Mouse (Mus musculus) frontal cortex, postnatal 25 days (tissue): ENCODE measurements around the gene Kcng3.

Experiments used
- DNase-seq, 2 experiments: peaks; one replicate each; pipeline ENCODE4 v3.0.0; 2022; ENCODE audit warnings: low spot score in 2 of 2

Gene Kcng3

DNA sequence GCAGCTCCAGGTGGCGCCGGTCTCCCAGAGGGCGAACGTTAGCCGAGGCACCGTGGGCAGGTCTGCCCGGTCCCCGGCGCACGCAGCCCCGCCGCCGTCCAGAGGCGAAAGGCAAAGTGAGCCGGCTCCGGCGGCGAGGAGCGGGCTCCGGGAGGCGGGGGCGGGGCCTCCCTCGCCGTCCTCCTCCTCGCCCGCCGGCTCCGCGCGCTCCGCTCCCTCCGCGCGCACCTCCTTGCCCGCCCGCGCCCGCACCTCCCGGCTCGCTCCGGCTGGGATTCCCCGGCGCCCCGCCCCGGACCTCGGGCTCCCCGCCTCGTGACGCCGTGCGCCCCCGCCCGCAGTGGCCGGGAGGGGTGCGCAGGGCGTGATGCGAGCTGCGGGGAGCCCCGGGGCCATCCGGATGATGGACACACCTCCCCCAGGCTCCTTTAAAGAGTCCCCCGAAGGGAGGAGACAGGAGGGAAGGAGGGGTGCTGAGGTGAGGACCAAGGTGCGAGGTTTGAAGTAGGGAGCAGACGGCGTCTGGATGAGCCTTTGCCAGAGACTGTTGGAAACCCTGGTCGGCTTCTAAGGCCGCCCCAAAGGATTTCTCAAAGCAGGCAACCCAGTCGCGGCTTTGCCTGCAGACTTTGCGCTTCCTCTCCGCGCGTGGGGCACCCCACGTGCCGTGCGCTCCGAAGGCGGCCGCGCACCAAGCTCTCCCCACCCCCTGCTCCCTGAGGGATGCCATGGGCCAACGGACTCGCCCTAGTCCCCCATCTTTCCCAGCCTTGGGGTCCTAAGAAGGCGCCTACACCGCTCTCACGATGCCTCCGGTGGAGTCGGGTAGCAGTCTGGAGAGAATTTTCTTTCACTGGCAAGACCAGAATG is at the start of gene Kcng3:
Gene Kcng3 (minus strand): TSS at position 113 of the 870 bp plus-strand sequence.
- peak; percentile 25 to 33 for DNase-seq

DNA sequence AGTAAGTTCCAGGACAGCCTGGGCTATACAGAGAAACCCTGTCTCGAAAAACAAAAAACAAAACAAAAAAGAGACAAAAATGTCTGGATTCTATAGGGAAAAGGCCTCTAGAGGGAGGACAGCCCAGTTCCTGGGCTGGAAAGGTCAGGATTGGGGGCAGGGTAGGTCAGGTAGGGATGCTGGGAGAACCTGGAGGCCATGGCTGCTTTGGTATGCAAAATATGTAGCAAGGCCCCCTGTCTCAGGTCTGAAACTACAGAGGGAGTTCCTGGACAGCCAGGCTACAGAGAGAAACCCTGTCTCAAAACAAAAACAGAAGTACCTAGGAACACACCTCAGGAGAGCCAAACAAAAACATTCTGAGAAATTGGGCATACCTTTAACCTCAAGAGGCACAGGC is 45.7 kb upstream of the Kcng3 start:
- no peak for DNase-seq

DNA sequence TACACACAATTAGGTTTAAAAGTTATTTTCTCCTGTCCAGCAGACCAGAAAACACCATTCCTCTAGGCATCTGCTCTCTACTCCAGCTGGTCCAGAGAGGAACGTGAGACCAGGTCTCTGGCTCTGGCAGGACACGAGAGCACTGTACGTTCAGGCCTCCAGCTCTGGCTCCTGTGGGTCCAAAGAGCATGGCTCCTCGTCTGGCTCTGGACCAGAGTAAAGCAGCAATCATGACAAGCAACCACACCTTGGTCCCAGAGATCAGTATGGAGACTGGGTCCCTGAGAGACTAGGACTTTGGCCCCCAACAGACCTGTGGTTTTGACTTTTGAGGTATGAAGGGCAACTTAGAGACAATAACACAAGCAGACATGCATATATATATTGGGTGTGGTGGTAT is 41.0 kb upstream of the Kcng3 start:
- DNase-seq = no peak

- DNase-seq = no peak
These were observed 36.4 kb upstream of the Kcng3 start for GRCm38 (mm10) chr17:83667934-83668690.

- DNase-seq = no peak
These were observed 35.0 kb upstream of the Kcng3 start for GRCm38 (mm10) chr17:83666597-83667287.

- DNase-seq = no peak
These were observed 33.1 kb upstream of the Kcng3 start for GRCm38 (mm10) chr17:83664761-83665160.

- no peak for DNase-seq
These were observed 27.2 kb upstream of the Kcng3 start for GRCm38 (mm10) chr17:83658943-83659342.

DNA sequence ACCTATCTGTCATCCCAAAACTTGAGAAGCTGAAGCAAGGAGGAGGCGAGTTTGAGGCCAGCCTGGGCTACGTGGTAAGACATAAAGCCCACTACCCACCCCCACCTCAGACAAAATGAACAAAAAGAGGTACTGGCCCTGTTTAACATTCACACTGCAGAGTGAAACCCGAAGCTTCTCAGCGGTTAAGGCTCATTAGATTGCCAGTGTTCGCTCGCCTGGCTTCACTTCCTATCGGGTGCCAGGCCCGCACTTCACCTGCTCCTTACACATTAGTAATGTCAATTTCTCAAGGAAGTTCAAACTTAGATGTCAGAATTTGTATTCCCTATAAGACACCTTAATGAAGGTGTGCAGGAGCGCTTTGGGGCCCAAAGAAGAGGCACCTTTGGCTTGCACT is 25.7 kb upstream of the Kcng3 start:
- DNase-seq = no peak

DNA sequence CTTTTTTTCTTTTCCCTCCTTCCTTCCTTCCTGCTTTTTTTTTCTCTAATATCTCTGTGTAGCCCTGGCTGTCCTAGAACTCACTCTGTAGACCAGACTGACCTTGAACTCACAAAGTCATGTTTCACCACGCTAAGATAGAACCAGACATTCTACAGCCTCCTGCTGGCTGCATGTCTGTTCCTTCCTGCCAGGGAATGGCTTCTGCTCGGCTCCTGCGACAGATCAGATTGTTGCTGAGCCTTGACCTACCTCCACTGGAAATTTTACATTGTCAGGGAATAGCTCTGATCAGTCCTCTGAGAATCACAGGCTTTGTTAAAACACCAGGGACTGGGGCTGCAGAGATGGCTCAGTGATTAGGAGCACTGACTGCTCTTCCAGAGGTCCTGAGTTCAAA is 24.0 kb upstream of the Kcng3 start:
- DNase-seq = no peak

DNA sequence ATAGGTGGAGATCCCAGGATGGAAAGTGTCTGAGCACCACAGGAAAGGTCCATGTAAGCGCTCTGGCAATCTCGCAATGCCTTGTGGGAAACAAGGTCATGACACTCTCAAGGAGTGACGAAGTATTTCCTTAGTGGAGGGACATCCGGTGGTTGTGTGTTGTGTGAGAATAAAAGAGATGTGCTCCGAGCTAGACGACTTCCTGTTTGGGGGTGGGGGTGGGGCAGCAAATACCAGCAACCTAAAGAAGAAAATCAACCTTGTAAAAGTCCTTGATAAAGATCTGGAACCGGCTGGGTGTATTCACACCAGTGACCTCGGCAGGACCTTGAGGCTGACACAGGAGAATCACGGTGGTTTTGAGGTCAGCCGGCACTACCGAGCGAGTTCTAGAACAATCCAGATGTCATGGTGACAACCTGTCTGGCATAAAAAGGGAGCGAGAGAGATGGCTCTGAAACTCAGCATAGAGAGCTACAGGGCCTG is 23.0 kb upstream of the Kcng3 start:
- DNase-seq = no peak

GRCm38 (mm10) chr17:83653635-83654034 is 21.9 kb upstream of the Kcng3 start:
- no peak for DNase-seq

- no peak for DNase-seq
These were observed 19.4 kb upstream of the Kcng3 start for GRCm38 (mm10) chr17:83650932-83651682.

GRCm38 (mm10) chr17:83649986-83650385 is 18.3 kb upstream of the Kcng3 start:
- no peak for DNase-seq

- DNase-seq = no peak
These were observed 15.7 kb upstream of the Kcng3 start for GRCm38 (mm10) chr17:83647413-83647812.

GRCm38 (mm10) chr17:83646425-83647163 is 14.9 kb upstream of the Kcng3 start:
- no peak for DNase-seq

DNA sequence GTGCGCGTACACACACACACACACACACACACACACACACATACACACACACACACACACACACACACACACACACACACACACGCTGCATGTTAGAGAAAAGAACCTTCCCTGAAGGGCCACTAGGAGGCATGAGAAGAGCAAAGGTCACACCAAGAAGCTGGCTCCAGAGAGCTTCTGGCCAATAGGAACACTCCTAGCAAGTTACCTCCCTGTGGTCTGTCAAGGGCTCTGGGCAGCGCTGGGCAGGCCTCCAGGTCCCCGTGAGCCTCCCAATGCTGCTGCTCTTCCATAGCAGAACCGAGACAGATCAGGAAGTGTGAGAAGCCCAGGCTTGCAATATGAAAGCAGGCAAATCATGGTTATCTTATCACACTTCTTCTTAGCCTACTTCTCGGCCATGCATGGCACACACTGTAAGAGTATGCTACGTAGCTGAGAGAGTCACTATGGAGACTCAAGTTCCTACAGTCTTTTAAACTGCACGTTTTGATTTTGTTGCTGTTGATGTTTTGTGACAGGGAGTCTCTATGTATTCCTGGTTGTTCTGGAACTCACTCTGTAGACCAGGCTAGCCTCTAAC is 13.6 kb upstream of the Kcng3 start:
- DNase-seq = no peak

DNA sequence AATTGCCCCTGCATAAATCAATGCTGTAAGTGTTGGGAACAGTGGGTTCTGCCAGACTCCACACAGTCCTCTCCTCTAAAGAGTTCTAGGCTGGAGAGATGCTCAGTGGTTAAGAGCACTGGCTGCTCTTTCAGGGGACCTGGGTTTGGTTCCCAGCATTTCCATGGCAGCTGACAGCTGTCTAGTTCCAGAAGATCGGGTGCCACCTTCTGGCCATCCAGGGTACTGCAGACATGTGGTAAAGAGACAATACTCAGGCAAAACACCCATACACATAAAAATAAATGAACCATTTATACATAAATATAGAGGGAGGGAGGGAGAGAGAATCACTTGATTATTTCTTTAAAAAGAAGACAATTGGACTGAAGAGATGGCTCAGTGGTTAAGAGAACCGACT is 5.7 kb upstream of the Kcng3 start:
- no peak for DNase-seq

DNA sequence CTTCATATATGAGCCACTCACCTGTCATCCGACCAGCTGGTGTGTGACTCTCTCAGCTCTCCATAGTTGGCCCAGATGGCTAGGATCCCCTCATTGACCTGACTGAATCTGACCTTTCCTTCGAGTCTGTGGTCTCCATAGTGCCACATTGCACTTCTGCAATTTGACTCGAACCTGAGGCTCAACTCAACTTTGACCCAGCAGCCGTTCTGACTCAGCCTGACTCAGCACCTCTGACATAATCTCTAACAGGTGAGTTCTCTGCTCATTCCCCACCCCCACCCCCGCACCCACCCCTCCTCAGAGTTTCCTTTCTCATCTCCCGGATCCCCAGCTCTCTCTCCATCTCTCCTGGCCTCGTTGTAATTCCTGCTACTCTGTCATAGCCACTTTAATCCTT is 4.7 kb upstream of the Kcng3 start:
- no peak for DNase-seq

DNA sequence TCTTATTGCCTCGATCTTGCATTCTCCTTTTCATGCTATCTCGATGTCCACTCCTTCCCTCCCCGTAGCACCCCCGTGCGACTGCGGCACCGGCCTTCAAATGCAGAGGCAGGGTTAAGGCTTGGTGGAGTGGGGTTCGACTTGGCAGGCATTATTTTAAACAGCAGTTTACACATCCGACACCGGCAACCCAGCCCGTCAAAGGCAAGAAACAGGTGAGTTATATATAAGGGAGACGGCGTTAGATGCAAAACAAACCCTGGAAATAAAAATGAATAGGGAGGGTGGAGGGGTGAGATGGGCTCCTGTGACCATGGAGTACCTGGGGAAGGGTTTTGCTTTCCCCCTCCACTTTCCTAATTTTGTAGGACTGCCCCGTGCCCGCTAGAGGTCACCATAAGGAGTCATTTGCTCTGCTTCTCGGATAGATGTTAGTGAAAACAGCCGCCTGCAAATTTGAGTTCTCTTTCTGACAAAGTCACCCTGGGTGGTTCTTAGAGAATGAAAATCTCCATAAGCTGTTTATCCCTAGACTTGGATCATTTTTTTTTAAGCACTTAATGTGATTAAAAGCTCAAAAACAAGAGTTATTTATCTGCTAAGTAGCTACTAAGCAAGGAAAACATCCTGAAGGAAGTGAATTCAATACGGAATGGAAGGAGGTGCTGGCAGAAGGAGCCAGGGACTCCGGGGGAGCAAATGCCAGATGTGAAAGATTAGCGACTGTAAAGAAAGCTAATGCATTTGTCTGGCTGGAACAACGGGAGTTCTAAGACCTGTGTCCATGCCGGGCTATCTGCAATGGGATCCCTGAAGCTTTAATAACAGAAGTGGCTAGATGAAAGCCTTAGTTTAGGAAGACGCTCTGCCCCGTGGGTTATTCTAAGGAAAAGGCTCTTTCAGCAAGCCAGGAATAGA is 1.2 kb upstream of the Kcng3 start:
- peak; percentile 29 to 58 for DNase-seq
